Mouse (Mus musculus): ENCODE data around the gene Mad1l1.

Gene Mad1l1

DNA sequence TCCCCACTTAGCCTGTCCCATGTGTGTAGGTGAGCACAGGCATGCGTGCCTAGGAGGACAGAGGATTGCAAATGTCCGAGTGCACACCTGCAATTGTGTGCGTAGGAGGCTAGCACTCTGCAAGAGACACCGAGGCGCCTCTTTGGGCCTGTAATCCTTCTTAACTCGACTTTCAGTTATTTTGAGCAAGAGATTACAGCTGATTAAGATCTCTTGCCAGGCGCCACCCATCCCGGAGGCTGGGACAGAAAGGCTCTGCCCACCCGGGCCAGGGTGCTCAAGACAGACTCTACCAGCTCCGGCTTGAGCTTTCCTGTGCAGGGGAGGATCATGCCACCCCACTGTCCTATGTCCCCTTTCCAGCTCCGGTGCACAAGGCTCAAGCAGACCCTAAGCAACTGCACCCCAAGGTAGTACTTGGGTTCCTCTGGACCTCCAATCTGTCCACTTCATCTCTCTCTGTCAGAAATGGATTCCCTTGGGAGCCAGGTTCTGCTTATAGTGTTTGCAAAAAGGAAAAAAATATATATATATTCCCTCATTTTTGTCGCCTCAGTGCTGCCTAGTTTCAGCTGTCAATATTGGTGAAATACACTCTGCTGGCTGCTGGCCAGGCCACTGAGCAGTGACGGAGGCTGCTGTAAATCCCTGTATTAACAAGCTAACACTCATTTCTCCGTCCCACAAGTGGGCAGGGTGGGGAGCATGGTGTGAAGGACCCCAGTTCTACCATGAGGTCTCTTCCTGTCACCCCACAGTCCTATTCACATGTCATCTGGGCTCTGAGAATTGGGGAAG is 352.0 kb downstream of the Mad1l1 start:
- DNase-seq (ENCODE audit: extremely low spot score, low read depth, low spot score): no peak

DNA sequence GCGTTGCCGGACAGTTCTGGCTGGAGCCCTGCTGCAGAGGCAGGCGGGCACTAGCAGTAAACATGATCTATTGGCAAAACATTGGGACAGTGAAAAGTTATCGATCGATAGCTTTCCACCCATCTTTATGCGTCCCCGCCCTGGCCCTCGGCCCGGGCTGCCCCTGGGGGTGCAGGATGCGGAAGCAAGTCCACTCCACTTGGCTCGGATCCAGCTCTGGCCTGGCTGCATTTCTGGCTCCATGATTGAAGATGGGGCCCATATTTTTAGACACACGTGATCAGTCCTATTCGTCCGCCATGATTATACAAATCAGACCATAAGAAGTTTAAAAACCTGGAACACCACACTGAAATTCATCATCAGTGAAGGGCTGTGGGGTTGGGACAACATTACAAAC is 355.8 kb downstream of the Mad1l1 start:
- DNase-seq (ENCODE audit: extremely low spot score, low read depth, low spot score): no peak

DNA sequence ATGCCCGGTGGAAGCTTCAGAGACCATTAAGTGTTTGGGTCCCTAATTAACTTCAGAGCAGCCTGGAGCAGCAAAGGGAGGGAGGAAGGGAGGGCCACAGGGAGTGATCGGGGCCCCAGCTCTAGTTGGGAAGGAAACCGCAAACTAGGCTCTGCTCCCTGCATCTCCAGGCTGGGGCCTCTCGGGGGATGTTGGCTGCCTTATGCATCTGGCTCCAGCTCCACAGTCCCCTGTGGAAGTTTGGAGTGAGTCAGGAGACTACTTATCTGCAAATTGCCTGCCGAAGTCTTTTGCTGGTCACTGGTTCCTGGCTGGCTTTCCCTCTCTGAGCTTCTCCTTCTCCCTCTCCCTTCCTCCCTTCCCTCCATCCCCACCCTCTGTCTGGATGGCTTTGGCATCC is 357.0 kb downstream of the Mad1l1 start:
- no peak for DNase-seq (ENCODE audit: extremely low spot score, low read depth, low spot score)

DNA sequence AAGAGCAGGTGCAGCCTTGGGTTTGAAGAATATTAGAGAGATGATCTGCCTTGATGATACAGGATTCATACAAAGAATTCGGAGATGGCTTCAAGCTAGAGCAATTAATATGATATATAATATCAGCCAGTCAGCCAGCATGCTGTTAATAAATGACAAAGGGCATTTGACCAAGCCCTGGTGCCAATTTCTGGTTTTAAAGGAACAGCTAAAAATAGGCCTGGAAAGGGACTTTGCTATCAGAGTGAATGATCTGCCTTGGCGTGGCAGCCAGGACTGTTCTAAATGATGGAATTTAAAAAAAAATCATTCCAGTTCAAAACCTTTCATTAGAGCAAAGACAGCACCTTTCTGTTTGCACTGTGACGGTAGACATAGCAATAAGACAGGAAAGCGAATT is 361.6 kb downstream of the Mad1l1 start:
- DNase-seq (ENCODE audit: extremely low spot score, low read depth, low spot score): no peak
